Mouse (Mus musculus): Measurements from ENCODE around the gene A830018L16Rik. TPM values are rescaled to one million over a fixed set of nuclear protein-coding genes. Genes with fewer than 3 reads are reported as not detected.
A peak's percentile ranks its signal among the peaks of the same experiment; 100 is the strongest.

The A830018L16Rik gene
- 0.43 and 0.51 TPM in 2 replicates for polyA plus RNA-seq (2014; fragmentation: Nextera tagmentation; extraction: Ambion mirVana)

DNA sequence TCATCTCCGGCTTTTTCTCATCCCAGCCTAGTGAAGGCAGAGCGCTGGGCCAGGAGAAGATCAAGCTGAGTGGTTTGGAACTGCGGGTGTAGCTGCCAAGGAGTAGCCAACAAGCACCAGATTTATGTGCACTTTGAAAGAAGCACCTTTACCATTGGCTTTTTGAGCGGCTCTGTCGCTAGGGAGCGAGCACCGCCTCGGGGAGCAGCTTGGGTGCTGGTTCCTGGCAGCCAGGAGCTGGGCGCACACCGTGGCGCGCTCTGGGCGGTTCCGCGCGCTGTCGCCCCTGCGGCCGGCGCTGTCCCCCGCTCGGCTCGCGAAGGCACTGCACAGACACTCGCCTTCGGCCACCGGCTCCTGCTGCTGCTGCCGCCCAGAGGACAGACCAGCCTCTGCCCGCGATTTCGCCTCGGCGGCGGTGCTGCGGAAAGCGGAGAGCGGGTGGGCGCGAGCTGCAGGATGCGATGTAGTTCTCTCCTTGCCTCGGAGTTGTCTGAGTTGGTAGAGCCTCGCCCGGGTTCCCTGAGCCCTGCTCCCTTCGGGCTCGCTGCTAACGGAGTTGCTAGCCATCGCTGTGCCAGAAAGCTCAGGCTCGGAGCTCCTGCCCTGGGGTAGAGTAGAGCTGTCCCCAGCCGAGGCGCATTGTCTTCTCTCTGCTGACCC lies at the start of gene A830018L16Rik:
A830018L16Rik (plus strand) TSS at position 212 of the 663 bp plus-strand sequence.
- WGBS = 1% methylated on average over 47 of the region's 50 CpGs
- H3K4me2 ChIP-seq (replicated peaks; ENCODE audit: low read depth, low read length) = peak within 1 kb of the TSS; percentile 87
- H3K9me3 ChIP-seq (ENCODE audit: control insufficient read depth, low read length) = no peaks in the 10 kb centered on the region
- H3K36me3 ChIP-seq (ENCODE audit: control insufficient read depth, insufficient read depth, low read length) = no peaks in the 10 kb centered on the region
- H3K4me3 ChIP-seq (ENCODE audit: low read length) = peak within 1 kb of the TSS; percentile 45
- H3K4me1 ChIP-seq (ENCODE audit: control insufficient read depth, insufficient read depth, low read length) = no peaks in the 10 kb centered on the region
- H3K27me3 ChIP-seq (ENCODE audit: control insufficient read depth, insufficient read depth, low read length) = peaks cover 5% of the 10 kb centered on the region; the same call in 1 of the 2 replicates
- H3K9ac ChIP-seq (ENCODE audit: low read depth, low read length) = peak within 1 kb of the TSS; percentile 35; the same call in 1 of the 2 replicates
- ATAC-seq (ENCODE audit: low FRiP score, low TSS enrichment) = peak; percentile 99
- no peak within 1 kb of the TSS for H3K27ac ChIP-seq (ENCODE audit: low read depth, low read length)

DNA sequence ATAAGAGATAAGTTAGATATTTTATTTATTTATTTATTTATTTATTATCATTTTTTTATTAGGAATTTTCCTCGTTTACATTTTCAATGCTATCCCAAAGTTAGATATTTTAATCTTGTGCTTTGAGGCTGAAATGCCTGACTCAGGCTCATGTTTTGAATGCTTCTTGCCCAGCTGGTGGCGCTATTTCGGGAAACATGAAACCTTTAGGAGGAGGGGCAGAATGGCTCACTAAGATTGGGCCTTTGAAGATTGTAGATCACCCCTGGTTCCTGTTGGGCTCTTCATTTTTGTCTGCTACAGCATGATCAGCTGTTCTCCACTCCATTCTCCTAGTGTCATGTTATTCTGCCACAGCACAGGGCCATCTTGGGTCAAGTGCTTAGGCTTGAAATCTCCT lies 28.1 kb upstream of the A830018L16Rik start:
- Histone ChIP-seq H3K9me3 (ENCODE audit: control insufficient read depth, low read length) (no peaks in the 10 kb centered on the region), H3K36me3 (ENCODE audit: control insufficient read depth, insufficient read depth, low read length) (no peaks in the 10 kb centered on the region), H3K4me1 (ENCODE audit: control insufficient read depth, insufficient read depth, low read length) (no peaks in the 10 kb centered on the region), H3K4me3 (ENCODE audit: low read length) (no peak overlapping the region), H3K9ac (ENCODE audit: low read depth, low read length) (no peak overlapping the region), H3K27ac (ENCODE audit: low read depth, low read length) (no peak overlapping the region), H3K4me2 (replicated peaks; ENCODE audit: low read depth, low read length) (no peak overlapping the region), H3K27me3 (ENCODE audit: control insufficient read depth, insufficient read depth, low read length) (no peaks in the 10 kb centered on the region)
- no peak for ATAC-seq (ENCODE audit: low FRiP score, low TSS enrichment)
- WGBS = 62% methylated on average over 3 of the region's 3 CpGs

DNA sequence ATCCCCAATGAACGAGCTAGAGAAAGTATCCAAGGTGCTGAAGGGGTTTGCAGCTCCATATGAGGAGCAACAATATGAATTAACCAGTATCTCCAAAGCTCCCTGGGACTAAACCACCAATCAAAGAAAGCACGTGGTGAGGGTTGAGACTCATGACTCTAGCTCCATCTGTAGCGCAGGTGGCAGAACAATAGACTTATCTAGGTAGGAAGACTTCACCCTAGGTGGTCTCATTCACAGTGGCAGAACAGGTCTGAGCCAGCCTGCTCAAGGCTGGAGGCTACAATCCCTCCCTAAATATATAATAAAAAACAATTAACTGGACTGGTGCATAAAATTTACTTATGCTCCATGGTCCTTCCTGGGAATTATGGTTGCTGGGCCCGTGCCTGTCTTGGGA lies 18.5 kb upstream of the A830018L16Rik start:
- no peak overlapping the region for H3K4me2 ChIP-seq (replicated peaks; ENCODE audit: low read depth, low read length)
- H3K27me3 ChIP-seq (ENCODE audit: control insufficient read depth, insufficient read depth, low read length) = no peaks in the 10 kb centered on the region
- 51% methylated on average over 4 of the region's 4 CpGs for WGBS
- no peak overlapping the region for H3K4me3 ChIP-seq (ENCODE audit: low read length)
- no peaks in the 10 kb centered on the region for H3K36me3 ChIP-seq (ENCODE audit: control insufficient read depth, insufficient read depth, low read length)
- no peak overlapping the region for H3K27ac ChIP-seq (ENCODE audit: low read depth, low read length)
- no peak overlapping the region for H3K9ac ChIP-seq (ENCODE audit: low read depth, low read length)
- H3K4me1 ChIP-seq (ENCODE audit: control insufficient read depth, insufficient read depth, low read length) = no peaks in the 10 kb centered on the region
- no peaks in the 10 kb centered on the region for H3K9me3 ChIP-seq (ENCODE audit: control insufficient read depth, low read length)
- ATAC-seq (ENCODE audit: low FRiP score, low TSS enrichment) = no peak

DNA sequence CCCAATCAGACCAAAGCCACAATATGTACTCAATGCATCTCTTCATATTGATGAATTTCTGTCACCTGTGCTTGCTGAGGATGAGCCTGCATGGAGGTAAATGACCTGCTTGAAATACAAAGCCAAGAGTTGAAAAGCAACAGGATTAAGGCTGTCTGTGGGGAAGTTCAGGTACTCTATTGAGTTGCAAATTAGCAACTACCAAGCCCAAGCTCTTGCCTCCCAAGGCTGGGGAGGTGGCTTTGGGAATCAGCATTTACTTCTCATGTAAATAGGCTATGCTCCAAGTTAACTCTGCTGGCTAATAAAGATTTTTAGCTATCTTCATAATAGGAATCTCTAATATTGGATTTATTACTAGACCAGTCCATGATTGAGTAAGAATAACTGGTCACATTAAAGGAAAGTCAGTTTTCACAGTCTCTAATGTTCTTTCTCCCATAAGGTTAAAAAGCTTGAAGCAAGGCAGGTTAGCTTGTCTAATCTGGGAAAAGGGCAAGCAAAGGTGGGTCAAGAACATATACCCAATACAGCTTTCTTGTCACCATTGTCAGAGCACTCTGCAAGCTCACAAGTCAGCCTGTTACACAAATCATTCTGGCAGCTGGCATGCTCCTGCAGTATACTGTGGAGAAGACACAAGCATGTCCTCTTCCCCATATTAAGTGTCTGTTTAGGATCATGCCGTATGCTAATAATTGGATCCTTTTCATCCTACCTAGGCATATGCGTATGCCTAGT lies 17.7 kb upstream of the A830018L16Rik start:
- no peaks in the 10 kb centered on the region for H3K36me3 ChIP-seq (ENCODE audit: control insufficient read depth, insufficient read depth, low read length)
- no peaks in the 10 kb centered on the region for H3K4me1 ChIP-seq (ENCODE audit: control insufficient read depth, insufficient read depth, low read length)
- H3K4me2 ChIP-seq (replicated peaks; ENCODE audit: low read depth, low read length) = no peak overlapping the region
- H3K4me3 ChIP-seq (ENCODE audit: low read length) = no peak overlapping the region
- no peak overlapping the region for H3K9ac ChIP-seq (ENCODE audit: low read depth, low read length)
- 90% methylated on average over 2 of the region's 2 CpGs for WGBS
- no peaks in the 10 kb centered on the region for H3K27me3 ChIP-seq (ENCODE audit: control insufficient read depth, insufficient read depth, low read length)
- ATAC-seq (ENCODE audit: low FRiP score, low TSS enrichment) = no peak
- H3K9me3 ChIP-seq (ENCODE audit: control insufficient read depth, low read length) = no peaks in the 10 kb centered on the region
- H3K27ac ChIP-seq (ENCODE audit: low read depth, low read length) = no peak overlapping the region

DNA sequence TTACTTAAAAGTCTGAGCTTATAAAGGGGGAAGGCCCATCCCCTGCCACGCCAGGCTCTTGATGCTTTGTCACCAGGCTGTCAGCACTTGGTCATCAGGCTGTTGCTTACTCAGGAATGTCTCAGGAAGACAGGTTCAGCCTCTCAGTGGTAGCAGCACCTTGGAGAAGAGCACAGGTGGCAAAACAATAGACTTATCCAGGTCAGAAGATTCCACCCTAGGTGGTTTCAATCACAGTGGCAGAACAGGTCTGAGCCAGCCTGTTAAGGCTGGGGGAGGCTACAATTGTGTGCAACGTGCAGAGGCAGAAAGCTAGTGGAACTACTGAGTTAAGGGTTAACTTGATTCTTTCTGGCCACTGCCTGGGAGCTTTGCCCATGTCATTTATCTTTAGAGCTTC lies 12.7 kb upstream of the A830018L16Rik start:
- Histone ChIP-seq H3K27ac (ENCODE audit: low read depth, low read length) (no peak overlapping the region), H3K4me3 (ENCODE audit: low read length) (no peak overlapping the region), H3K27me3 (ENCODE audit: control insufficient read depth, insufficient read depth, low read length) (no peaks in the 10 kb centered on the region), H3K9me3 (ENCODE audit: control insufficient read depth, low read length) (no peaks in the 10 kb centered on the region), H3K4me2 (replicated peaks; ENCODE audit: low read depth, low read length) (no peak overlapping the region), H3K9ac (ENCODE audit: low read depth, low read length) (no peak overlapping the region), H3K4me1 (ENCODE audit: control insufficient read depth, insufficient read depth, low read length) (no peaks in the 10 kb centered on the region), H3K36me3 (ENCODE audit: control insufficient read depth, insufficient read depth, low read length) (no peaks in the 10 kb centered on the region)
- no peak for ATAC-seq (ENCODE audit: low FRiP score, low TSS enrichment)
- 51% methylated on average over 2 of the region's 2 CpGs for WGBS

DNA sequence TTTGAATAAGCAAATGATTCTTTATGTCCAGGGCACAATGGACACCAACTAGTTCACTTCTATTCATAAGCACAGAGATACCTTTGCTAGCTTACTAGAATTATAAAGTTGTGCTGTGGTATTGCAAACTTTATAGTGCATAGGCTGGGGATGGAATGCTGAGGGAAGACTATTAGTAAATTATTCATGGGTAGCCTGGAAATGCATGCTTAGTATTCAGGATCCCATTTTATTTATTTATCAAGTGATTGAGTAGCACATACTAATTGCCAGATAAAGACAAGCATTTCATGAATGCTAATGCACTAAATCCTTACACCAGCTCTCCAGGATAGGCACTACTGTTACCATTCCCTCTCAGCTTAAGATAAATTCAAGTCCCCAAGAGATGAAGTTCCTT lies 8.4 kb upstream of the A830018L16Rik start:
- H3K27ac ChIP-seq (ENCODE audit: low read depth, low read length) = no peak overlapping the region

DNA sequence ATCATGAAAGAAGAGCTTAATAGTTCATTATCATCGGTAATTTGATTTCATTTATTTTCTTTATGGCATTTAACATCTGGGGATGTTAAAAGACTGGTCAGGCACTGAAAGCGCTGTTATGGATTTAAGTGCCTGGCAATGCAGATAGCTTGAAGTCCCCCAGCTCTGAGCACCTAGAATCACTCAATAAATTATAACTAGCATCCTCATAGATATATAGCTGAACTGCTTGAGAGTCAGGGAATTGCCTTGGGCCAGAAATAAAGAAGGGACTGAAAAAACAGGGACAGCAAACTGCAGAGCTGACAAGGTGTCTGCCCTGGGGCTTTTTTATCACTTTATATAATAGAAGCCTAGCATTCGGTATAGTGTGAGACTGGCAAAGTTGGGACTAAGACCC lies 7.9 kb upstream of the A830018L16Rik start:
- no peaks in the 10 kb centered on the region for H3K9me3 ChIP-seq (ENCODE audit: control insufficient read depth, low read length)
- H3K36me3 ChIP-seq (ENCODE audit: control insufficient read depth, insufficient read depth, low read length) = no peaks in the 10 kb centered on the region
- no peak overlapping the region for H3K4me3 ChIP-seq (ENCODE audit: low read length)
- WGBS = 91% methylated on average over 3 of the region's 3 CpGs
- H3K27ac ChIP-seq (ENCODE audit: low read depth, low read length) = no peak overlapping the region
- no peak for ATAC-seq (ENCODE audit: low FRiP score, low TSS enrichment)
- no peak overlapping the region for H3K4me2 ChIP-seq (replicated peaks; ENCODE audit: low read depth, low read length)
- no peaks in the 10 kb centered on the region for H3K27me3 ChIP-seq (ENCODE audit: control insufficient read depth, insufficient read depth, low read length)
- no peak overlapping the region for H3K9ac ChIP-seq (ENCODE audit: low read depth, low read length)
- H3K4me1 ChIP-seq (ENCODE audit: control insufficient read depth, insufficient read depth, low read length) = no peaks in the 10 kb centered on the region

More for the DNA sequence above, 8.4 kb upstream of the A830018L16Rik start:
- H3K4me3 ChIP-seq (ENCODE audit: low read length) = no peak overlapping the region
- no peak for ATAC-seq (ENCODE audit: low FRiP score, low TSS enrichment)
- H3K36me3 ChIP-seq (ENCODE audit: control insufficient read depth, insufficient read depth, low read length) = no peaks in the 10 kb centered on the region
- no peaks in the 10 kb centered on the region for H3K27me3 ChIP-seq (ENCODE audit: control insufficient read depth, insufficient read depth, low read length)
- no peaks in the 10 kb centered on the region for H3K9me3 ChIP-seq (ENCODE audit: control insufficient read depth, low read length)
- no peak overlapping the region for H3K4me2 ChIP-seq (replicated peaks; ENCODE audit: low read depth, low read length)
- no peak overlapping the region for H3K9ac ChIP-seq (ENCODE audit: low read depth, low read length)
- no peaks in the 10 kb centered on the region for H3K4me1 ChIP-seq (ENCODE audit: control insufficient read depth, insufficient read depth, low read length)

DNA sequence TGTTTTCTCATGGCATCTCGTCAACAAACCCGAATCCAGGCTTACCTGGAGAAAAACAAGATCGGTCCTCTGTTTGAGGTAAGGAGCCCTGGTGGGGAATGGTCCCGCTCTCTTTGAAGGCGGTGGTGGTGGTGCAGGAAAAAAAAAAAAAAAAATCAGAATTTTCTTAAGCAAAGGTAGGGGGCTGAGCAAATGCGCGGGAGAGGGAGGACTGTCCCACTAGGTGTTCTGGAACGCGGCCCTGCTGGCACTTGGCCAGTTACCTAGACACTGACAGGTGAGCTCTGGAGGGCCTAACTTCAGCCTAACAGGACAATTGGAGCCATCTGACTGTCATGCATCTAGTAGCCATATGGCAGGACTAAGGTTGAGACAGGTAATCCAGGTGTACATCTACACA lies 655 bp downstream of the A830018L16Rik start:
- Histone ChIP-seq H3K4me2 (replicated peaks; ENCODE audit: low read depth, low read length) (peak overlapping the region; percentile 87), H3K36me3 (ENCODE audit: control insufficient read depth, insufficient read depth, low read length) (no peaks in the 10 kb centered on the region), H3K9me3 (ENCODE audit: control insufficient read depth, low read length) (no peaks in the 10 kb centered on the region), H3K4me1 (ENCODE audit: control insufficient read depth, insufficient read depth, low read length) (no peaks in the 10 kb centered on the region), H3K27me3 (ENCODE audit: control insufficient read depth, insufficient read depth, low read length) (peaks cover 5% of the 10 kb centered on the region; the same call in 1 of the 2 replicates), H3K27ac (ENCODE audit: low read depth, low read length) (no peak overlapping the region), H3K9ac (ENCODE audit: low read depth, low read length) (peak overlapping the region; percentile 35; the same call in 1 of the 2 replicates), H3K4me3 (ENCODE audit: low read length) (peak overlapping the region; percentile 45)
- peak; percentile 33; the same call in 1 of the 2 replicates for ATAC-seq (ENCODE audit: low FRiP score, low TSS enrichment)
- WGBS = 3% methylated on average over 9 of the region's 9 CpGs

DNA sequence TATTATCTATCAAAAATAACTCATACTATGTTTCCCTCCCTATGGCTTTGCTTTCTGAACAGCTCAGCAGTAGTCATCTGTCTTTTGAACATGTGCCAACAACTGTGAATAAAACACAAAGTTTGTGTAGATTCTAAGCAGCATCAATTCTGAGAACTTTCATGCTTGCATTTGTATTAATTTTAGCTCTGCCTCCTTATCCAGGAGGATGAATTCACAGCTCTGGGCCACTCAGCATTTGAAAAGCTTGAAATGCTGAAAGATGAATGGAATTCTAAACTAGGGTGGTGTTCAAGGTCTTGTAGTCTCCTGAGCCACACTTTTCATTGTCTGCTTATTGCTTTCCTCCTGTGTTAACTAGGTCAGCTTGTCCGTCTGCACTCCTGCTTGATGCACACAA lies 13.4 kb downstream of the A830018L16Rik start:
- H3K9me3 ChIP-seq (ENCODE audit: control insufficient read depth, low read length) = no peaks in the 10 kb centered on the region
- H3K9ac ChIP-seq (ENCODE audit: low read depth, low read length) = no peak overlapping the region
- H3K36me3 ChIP-seq (ENCODE audit: control insufficient read depth, insufficient read depth, low read length) = no peaks in the 10 kb centered on the region
- no peaks in the 10 kb centered on the region for H3K4me1 ChIP-seq (ENCODE audit: control insufficient read depth, insufficient read depth, low read length)
- no peaks in the 10 kb centered on the region for H3K27me3 ChIP-seq (ENCODE audit: control insufficient read depth, insufficient read depth, low read length)
- WGBS = 89% methylated on average over 1 of the region's 1 CpGs
- H3K4me2 ChIP-seq (replicated peaks; ENCODE audit: low read depth, low read length) = no peak overlapping the region
- H3K27ac ChIP-seq (ENCODE audit: low read depth, low read length) = no peak overlapping the region
- ATAC-seq (ENCODE audit: low FRiP score, low TSS enrichment) = no peak
- H3K4me3 ChIP-seq (ENCODE audit: low read length) = no peak overlapping the region
